Mouse (Mus musculus): ENCODE measurements around the gene Eef1g.

The Eef1g gene

GRCm38 (mm10) chr19:8966590-8967372, at the start of gene Eef1g:
TSS of gene Eef1g (plus strand) at chr19:8967041.
- DNase-seq (ENCODE audit: low read depth in 1 of 2, low spot score in 2 of 2): peak; percentile 97 to 99

GRCm38 (mm10) chr19:8919000-8919399, 47.8 kb upstream of the Eef1g start:
- DNase-seq (ENCODE audit: low read depth in 1 of 2, low spot score in 2 of 2): no peak

- DNase-seq (ENCODE audit: low read depth in 1 of 2, low spot score in 2 of 2): no peak
These were observed 47.2 kb upstream of the Eef1g start for GRCm38 (mm10) chr19:8919684-8920072.

DNA sequence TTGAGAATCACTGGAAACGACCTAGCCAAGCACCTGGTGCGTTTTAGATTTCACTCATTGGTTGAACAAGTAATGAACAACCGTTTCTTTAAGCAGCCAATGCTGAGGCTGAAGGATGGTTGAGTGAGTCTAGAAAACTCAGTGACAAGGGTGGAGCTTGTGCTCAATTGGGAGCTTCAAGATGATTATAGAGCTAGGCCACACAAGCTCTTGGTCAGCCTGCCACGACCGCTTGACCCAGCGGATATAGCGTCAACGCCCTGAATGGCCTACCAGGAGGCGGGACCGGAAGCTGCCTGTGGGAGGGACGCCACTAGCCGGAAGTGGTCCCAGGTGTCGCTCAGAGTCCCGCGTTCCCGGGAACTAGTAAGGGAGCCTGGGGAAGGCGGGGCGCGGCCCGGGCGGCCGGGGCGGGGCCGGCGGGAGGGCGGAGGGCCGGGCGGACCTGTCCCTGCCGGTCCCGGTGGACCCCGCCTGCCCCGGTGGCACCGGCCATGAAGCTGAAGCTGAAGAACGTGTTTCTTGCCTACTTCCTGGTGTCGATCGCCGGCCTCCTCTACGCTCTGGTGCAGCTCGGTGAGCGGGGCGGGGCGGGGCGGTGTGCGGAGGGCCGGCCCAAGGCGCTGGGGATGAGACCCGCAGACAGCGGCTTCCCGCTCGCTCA, 46.6 kb upstream of the Eef1g start, which contains the start of gene B3gat3:
B3gat3 (plus strand) TSS at position 302 of the 664 bp plus-strand sequence.
- DNase-seq (ENCODE audit: low read depth in 1 of 2, low spot score in 2 of 2): peak; percentile 68 to 81

- DNase-seq (ENCODE audit: low read depth in 1 of 2, low spot score in 2 of 2): no peak
These were observed 46.0 kb upstream of the Eef1g start for GRCm38 (mm10) chr19:8920836-8921291.

DNA sequence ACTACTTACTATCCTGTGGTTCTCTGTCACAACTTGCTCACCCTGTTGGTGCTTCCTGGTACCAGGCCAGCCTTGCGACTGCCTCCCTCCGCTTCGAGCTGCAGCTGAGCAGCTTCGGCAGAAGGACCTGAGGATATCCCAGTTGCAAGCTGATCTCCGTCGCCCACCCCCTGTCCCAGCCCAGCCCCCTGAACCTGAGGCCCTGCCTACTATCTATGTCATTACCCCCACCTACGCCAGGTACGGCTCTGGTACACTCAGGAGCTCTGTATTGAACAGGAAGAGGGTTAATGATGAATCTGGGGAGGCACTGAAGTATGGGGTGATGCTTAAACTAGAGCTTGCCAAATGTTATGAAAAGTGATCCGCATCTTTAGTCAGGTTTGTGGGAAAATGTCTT, 45.1 kb upstream of the Eef1g start:
- no peak for DNase-seq (ENCODE audit: low read depth in 1 of 2, low spot score in 2 of 2)

GRCm38 (mm10) chr19:8926766-8927165, 40.1 kb upstream of the Eef1g start:
- DNase-seq (ENCODE audit: low read depth in 1 of 2, low spot score in 2 of 2): no peak

DNA sequence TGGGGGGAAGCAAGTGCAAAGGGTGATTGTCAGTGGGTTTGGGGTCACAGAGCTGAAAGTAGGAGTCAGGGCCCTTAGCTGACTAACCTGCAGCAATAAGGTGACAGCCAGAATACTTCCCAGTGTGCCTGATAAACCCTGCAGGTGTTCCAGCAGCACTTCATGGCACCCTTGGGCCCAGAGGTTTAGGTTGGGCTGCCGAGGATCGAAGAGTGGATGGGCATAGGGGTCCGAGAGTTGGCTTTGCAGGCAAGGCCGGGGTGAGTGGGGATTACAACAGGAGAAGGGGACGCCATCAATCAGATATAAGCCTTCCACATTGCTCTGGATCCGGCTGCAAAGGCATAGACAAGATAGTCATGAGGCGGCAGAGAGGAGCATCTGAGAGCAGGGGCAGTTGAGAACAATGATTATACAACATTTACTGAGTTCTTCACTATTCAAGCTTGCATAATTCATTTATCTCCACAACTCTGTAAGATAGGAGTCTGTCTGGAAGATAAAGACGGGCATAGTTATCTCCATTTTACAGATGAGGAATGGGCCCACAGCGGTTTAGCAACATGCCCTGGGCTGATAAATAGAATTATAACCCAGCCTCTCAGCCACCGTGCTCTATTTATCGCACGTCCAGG, 38.8 kb upstream of the Eef1g start:
- DNase-seq (ENCODE audit: low read depth in 1 of 2, low spot score in 2 of 2): no peak

GRCm38 (mm10) chr19:8928689-8929223, 38.1 kb upstream of the Eef1g start:
- no peak for DNase-seq (ENCODE audit: low read depth in 1 of 2, low spot score in 2 of 2)

- DNase-seq (ENCODE audit: low read depth in 1 of 2, low spot score in 2 of 2): peak; percentile 70 to 81
These were observed 37.4 kb upstream of the Eef1g start, which contains the start of the genes Rom1 and Eml3 for GRCm38 (mm10) chr19:8929224-8930088. TSS of gene Rom1 (minus strand) at chr19:8929356. TSS of gene Eml3 (plus strand) at chr19:8929552.

- no peak for DNase-seq (ENCODE audit: low read depth in 1 of 2, low spot score in 2 of 2)
These were observed 36.7 kb upstream of the Eef1g start for GRCm38 (mm10) chr19:8930117-8930516.

- no peak for DNase-seq (ENCODE audit: low read depth in 1 of 2, low spot score in 2 of 2)
These were observed 36.1 kb upstream of the Eef1g start for GRCm38 (mm10) chr19:8930771-8931170.

- DNase-seq (ENCODE audit: low read depth in 1 of 2, low spot score in 2 of 2): no peak
These were observed 30.1 kb upstream of the Eef1g start for GRCm38 (mm10) chr19:8936736-8937135.

DNA sequence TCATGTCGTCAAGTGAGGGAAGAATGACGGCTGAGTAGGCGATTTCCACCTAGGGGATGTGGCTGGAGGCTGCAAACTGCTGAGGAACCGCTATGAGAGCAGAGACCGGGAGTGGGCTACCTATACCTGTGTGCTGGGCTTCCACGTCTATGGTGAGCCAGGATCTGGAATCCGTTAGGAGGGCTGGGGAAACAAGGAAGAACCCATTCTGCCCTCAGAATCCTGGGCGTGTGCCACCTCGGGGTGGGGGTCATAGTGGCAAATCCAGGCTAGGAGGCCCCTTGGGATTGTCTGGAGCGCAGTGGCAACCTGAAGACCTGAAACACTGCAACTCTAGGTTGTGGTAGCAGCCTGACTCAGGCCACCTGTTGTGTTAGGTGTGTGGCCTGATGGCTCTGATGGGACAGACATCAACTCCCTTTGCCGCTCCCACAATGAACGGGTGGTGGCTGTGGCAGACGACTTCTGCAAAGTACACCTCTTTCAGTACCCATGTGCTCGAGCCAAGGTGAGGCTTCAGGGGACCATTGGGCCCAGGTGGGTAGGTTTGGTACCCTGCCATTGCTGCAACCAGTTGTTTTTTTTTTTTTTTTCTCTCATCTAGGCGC, 26.2 kb upstream of the Eef1g start:
- no peak for DNase-seq (ENCODE audit: low read depth in 1 of 2, low spot score in 2 of 2)

DNA sequence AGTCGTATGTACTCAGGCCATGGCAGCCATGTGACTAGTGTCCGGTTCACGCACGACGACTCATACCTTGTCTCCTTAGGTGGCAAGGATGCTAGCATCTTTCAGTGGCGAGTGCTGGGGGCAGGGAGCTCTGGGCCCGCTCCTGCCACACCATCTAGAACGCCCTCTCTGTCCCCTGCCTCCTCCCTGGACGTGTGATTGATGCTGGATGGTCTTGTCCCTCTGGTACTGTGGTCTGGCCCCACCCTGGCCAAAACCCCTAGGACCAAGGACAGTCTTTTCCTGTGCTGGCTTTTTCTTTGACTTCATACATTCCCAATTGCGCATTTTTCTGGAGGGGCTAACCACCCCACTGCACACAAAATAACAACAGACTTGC, 25.7 kb upstream of the Eef1g start:
- DNase-seq (ENCODE audit: low read depth in 1 of 2, low spot score in 2 of 2): no peak

- peak; percentile 84 to 86 for DNase-seq (ENCODE audit: low read depth in 1 of 2, low spot score in 2 of 2)
These were observed 25.2 kb upstream of the Eef1g start, which contains the start of gene Mta2 for GRCm38 (mm10) chr19:8941515-8942217. TSS of gene Mta2 (plus strand) at chr19:8941875.

- DNase-seq (ENCODE audit: low read depth in 1 of 2, low spot score in 2 of 2): no peak
These were observed 24.4 kb upstream of the Eef1g start for GRCm38 (mm10) chr19:8942276-8942964.

DNA sequence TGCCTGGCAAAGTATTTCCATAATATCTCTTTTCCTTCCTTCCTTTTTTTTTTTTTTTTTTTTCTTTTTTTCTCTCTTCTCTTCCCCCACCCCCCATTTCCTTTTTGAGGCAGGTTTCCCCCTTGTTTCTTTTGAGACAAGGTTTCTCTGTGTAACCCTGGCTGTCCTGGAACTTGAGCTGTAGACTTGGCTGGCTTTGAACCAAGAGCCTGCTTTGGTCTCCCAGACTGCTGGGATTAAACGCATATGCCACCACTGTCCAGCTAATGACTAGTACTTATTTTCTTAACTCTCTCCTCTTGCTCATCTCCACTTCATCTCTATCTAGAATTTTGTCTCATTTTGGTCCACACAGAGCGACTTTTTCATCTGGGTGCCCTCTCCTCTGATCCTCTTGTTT, 23.8 kb upstream of the Eef1g start:
- DNase-seq (ENCODE audit: low read depth in 1 of 2, low spot score in 2 of 2): no peak

- DNase-seq (ENCODE audit: low read depth in 1 of 2, low spot score in 2 of 2): no peak
These were observed 22.8 kb upstream of the Eef1g start for GRCm38 (mm10) chr19:8944062-8944461.
